In genomic region chr8:124520249-124521080, GRCm38 (mm10) we compare ENCODE assay signal across 8 mouse cellular contexts. TPM values are rescaled to one million over a fixed set of nuclear protein-coding genes. Genes with fewer than 3 reads are reported as not detected.
A peak's percentile ranks its signal among the peaks of the same experiment; 100 is the strongest.
DNase-seq lines count a peak whose midpoint lies in the region; ATAC-seq and TF ChIP-seq lines count a peak whose summit lies in the region.

TSS of gene Cog2 (plus strand) at chr8:124520767.

- peak within 1 kb of the TSS; percentile 89 for H3K4me3 ChIP-seq in cortical plate, adult 2 months (ENCODE audit: insufficient read depth, low read length)
- peak within 1 kb of the TSS; percentile 98 for H3K4me3 ChIP-seq in megakaryocyte, embryonic 14.5 days (replicated peaks)

- peak; percentile 38; the same call in 1 of the 2 replicates for TF ChIP-seq POLR2A in cortical plate, adult 2 months (IDR thresholded peaks at IDR 0.05; ENCODE audit: extremely low read depth, insufficient read depth, low read length)

- peak; percentile 100 for ATAC-seq in activated CD4-positive, CD25-positive, alpha-beta regulatory T cell, adult 4 months

- H3K27ac ChIP-seq in cortical plate, adult 2 months (ENCODE audit: insufficient read depth, low read length): no peak within 1 kb of the TSS

- DNase-seq in gastrocnemius, adult 8-10 months (ENCODE audit: low spot score in 2 of 2): peak; percentile 70 to 85
- peak; percentile 77 for DNase-seq in hindlimb bud, embryonic 11.5 days (ENCODE audit: extremely low spot score, low read depth, low spot score)
- DNase-seq in left cerebral cortex, adult 8-10 months (ENCODE audit: low spot score in 2 of 2): peak; percentile 80 to 88
- peak; percentile 95 for DNase-seq in right cerebral cortex, postnatal 10 days (ENCODE audit: low spot score in 2 of 2)
- peak; percentile 84 for DNase-seq in urinary bladder, postnatal 25 days (ENCODE audit: low spot score)

- peak; percentile 66 for TF ChIP-seq CTCF in cortical plate, adult 2 months (IDR thresholded peaks at IDR 0.05; ENCODE audit: extremely low read depth, insufficient read depth, low read length)

- peaks cover 21% of the 10 kb centered on the region for H3K4me1 ChIP-seq in cortical plate, adult 2 months (ENCODE audit: control insufficient read depth, insufficient read depth, low read length)
- H3K4me1 ChIP-seq in megakaryocyte, embryonic 14.5 days: peaks cover 71% of the 10 kb centered on the region

- H3K36me3 ChIP-seq in megakaryocyte, embryonic 14.5 days (replicated peaks; ENCODE audit: low read length): peaks cover 32% of the 10 kb centered on the region

- peaks cover 10% of the 10 kb centered on the region for H3K9me3 ChIP-seq in megakaryocyte, embryonic 14.5 days

- peaks cover 1% of the 10 kb centered on the region for H3K27me3 ChIP-seq in megakaryocyte, embryonic 14.5 days (replicated peaks)

RNA-seq across cellular contexts. Expression of gene Cog2, which starts in this region (rescaled TPM):
- 10 to 100 TPM; 38.3 to 44.1 TPM for polyA plus RNA-seq in activated CD4-positive, CD25-positive, alpha-beta regulatory T cell, adult 4 months (2017; shearing (Covaris generic))
- 27.0 and 29.0 TPM in 2 replicates for polyA plus RNA-seq in cortical plate, adult 2 months (2012; rRNA removed)
- 10 to 100 TPM; 16.1 to 28.7 (median 18.5) TPM for total RNA-seq in gastrocnemius, adult 8-10 months (2022)
- 10 to 100 TPM; 43.2 to 49.2 (median 45.7) TPM for total RNA-seq in left cerebral cortex, adult 8-10 months (2022)
- polyA plus RNA-seq in megakaryocyte, embryonic 14.5 days (2012; ENCODE audit: insufficient read depth, low replicate concordance): 10.4 and 14.3 TPM in 2 replicates
